Mouse (Mus musculus) midbrain, embryonic 15.5 days (tissue): ENCODE data around the gene Cga. TPM values are rescaled to one million over a fixed set of nuclear protein-coding genes. Genes with fewer than 3 reads are reported as not detected.

Experiments used
- ATAC-seq: fragments of 200-750 bp; cut with Nextera tagmentation; replicated peaks from 2 replicates; pipeline ENCODE4 v1.8.0; 2017; ENCODE audit warnings: moderate TSS enrichment
- H3K27ac ChIP-seq: fragments of 300-500 bp; sonication (generic); 2 replicates; pipeline ENCODE4 v1.5.1; 2015; ENCODE audit warnings: mild to moderate bottlenecking, inconsistent platforms
- H3K27me3 ChIP-seq: fragments of 300-500 bp; sonication (generic); replicated peaks from 2 replicates; pipeline ENCODE4 v1.6.1; 2015; ENCODE audit warnings: inconsistent platforms
- H3K36me3 ChIP-seq: fragments of 300-500 bp; sonication (generic); replicated peaks from 2 replicates; pipeline ENCODE4 v1.6.1; 2015; ENCODE audit warnings: inconsistent platforms
- H3K4me1 ChIP-seq: fragments of 300-500 bp; sonication (generic); 2 replicates; pipeline ENCODE4 v1.6.1; 2015; ENCODE audit warnings: inconsistent platforms
- H3K4me2 ChIP-seq: fragments of 300-500 bp; sonication (generic); 2 replicates; pipeline ENCODE4 v1.6.1; 2015; ENCODE audit warnings: inconsistent platforms, mild to moderate bottlenecking, moderate library complexity
- H3K4me3 ChIP-seq: fragments of 300-500 bp; sonication (generic); 2 replicates; pipeline ENCODE4 v1.5.1; 2015; ENCODE audit warnings: mild to moderate bottlenecking, inconsistent platforms
- H3K9ac ChIP-seq: fragments of 300-500 bp; sonication (generic); 2 replicates; pipeline ENCODE4 v1.6.1; 2015; ENCODE audit warnings: mild to moderate bottlenecking, inconsistent platforms
- H3K9me3 ChIP-seq: fragments of 300-500 bp; sonication (generic); 2 replicates; pipeline ENCODE4 v1.6.1; 2016; ENCODE audit warnings: inconsistent platforms
- WGBS: fragments of 180-500 bp; shearing (Covaris S2); methylation state at CpG from one replicate; pipeline ENCODE4 v1.1.7; 2015; ENCODE audit warnings: mixed read lengths; 5-methylcytosine and 5-hydroxymethylcytosine counted together
- polyA plus RNA-seq: library from polyadenylated mRNA; unstranded; fragments of >200 nt; fragmentation: Nextera tagmentation; extraction: Ambion mirVana; gene quantifications from 2 replicates; pipeline ENCODE4 v1.2.1, GENCODE M21; 2015

Gene Cga
- polyA plus RNA-seq: not detected in 2 replicates

DNA sequence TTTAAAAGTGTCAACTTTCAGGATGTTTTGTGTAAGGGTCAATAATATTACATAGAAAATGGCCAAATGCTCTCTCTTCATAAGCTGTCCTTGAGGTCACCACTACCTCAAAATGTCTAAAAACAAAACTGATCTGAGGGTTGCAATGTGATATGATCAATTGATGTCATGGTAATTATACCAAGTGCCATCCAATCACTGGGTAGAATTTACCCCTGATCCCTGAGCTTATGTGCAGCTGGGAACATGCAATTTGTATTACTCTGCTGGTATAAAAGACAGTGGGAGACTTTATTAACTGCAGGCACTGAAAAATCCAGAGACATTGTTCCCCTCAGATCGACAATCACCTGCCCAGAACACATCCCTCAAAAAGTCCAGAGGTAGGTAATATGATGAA, at the start of gene Cga:
Cga (plus strand) TSS at position 301 of the 400 bp plus-strand sequence.
- Histone ChIP-seq H3K27me3 (peaks cover 13% of the 10 kb centered on the region), H3K9ac (no peak within 1 kb of the TSS), H3K36me3 (no peaks in the 10 kb centered on the region), H3K9me3 (no peaks in the 10 kb centered on the region), H3K4me2 (no peak within 1 kb of the TSS), H3K27ac (no peak within 1 kb of the TSS), H3K4me1 (no peaks in the 10 kb centered on the region), H3K4me3 (no peak within 1 kb of the TSS)
- no peak for ATAC-seq
- 70% methylated on average over 1 of the region's 1 CpGs for WGBS

DNA sequence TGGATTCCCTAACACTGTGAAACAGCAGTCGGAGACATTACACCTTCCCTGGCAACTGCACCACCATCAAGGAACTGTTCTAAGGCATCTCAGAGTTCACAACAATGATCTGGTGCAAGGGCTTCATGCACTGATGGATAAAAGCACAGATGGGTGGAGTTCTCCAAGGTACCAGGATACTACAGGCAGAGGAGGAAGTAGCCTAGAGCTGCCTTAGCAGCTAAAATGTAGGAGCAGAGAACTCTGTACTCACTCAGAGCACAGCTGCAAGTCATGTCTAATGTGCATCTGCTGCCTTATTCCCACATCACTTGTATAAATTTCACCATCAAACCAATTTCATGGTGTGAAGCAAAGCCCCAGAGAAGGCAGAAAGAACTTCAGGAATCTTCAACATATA, 49.7 kb upstream of the Cga start:
- Histone ChIP-seq H3K4me2 (no peak overlapping the region), H3K36me3 (0 out of 2 replicates have a peak, but pooled peaks cover under 1% of the 10 kb centered on the region), H3K27me3 (no peaks in the 10 kb centered on the region), H3K9me3 (no peaks in the 10 kb centered on the region), H3K27ac (no peak overlapping the region), H3K4me3 (no peak overlapping the region), H3K9ac (no peak overlapping the region), H3K4me1 (peaks cover 12% of the 10 kb centered on the region; the same call in 1 of the 2 replicates)
- WGBS: 97% methylated on average over 1 of the region's 1 CpGs
- no peak for ATAC-seq

DNA sequence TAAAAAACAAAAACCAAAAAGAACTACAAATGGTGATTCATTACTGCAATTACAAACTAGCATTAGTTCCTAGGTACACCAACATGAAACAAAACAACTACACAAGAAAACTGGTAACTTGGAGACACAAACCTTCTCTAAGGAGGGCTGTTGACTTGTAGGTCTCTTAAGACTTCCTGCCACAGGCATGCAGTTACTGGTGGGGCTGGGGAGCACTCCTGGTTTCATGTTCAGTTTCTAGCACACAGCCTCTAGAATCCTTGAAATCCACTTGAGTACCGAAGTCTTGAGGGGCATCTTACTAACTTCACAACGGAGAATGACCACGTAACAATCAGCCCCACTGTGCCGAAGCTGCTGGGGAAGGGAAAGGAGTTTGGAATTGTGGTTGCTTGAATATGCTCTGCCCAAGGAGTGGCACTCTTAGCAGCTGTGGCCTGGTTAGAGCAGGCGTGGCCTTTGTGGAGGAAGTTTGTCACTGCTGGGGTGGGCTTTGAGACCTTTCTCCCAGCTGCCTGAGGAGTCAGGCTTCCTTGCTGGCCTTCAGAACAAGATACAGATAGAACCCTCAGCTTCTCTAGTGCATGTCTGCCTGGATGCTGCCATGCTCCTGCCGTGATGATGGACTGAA, 45.8 kb upstream of the Cga start:
- no peak overlapping the region for H3K4me2 ChIP-seq
- H3K4me3 ChIP-seq: no peak overlapping the region
- no peak overlapping the region for H3K27ac ChIP-seq
- peaks cover 4% of the 10 kb centered on the region; the same call in 1 of the 2 replicates for H3K4me1 ChIP-seq
- no peaks in the 10 kb centered on the region for H3K36me3 ChIP-seq
- no peak overlapping the region for H3K9ac ChIP-seq
- H3K9me3 ChIP-seq: no peaks in the 10 kb centered on the region
- no peaks in the 10 kb centered on the region for H3K27me3 ChIP-seq
- WGBS: 96% methylated on average over 6 of the region's 6 CpGs
- ATAC-seq: no peak

DNA sequence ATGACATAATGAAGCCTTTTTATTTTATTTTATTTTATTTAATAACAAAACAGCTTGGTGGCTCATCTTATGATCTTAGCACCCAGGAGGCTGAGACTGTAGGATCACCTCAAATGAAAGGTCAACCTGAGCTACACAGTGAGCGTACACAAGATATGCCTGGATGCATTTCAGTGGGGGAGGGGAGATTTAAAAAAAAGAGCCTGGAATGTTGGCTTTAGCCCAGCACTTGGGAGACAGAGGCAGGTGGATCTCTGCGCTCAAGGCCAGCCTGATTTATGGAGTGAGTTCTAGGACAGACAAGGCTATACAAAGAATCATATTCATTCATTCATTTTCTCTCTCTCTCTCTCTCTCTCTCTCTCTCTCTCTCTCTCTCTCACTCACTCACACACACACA, 43.4 kb upstream of the Cga start:
- Histone ChIP-seq H3K4me2 (no peak overlapping the region), H3K27ac (no peak overlapping the region), H3K4me3 (no peak overlapping the region), H3K9ac (no peak overlapping the region), H3K27me3 (no peaks in the 10 kb centered on the region), H3K4me1 (no peaks in the 10 kb centered on the region), H3K9me3 (no peaks in the 10 kb centered on the region), H3K36me3 (0 out of 2 replicates have a peak, but pooled peaks cover 2% of the 10 kb centered on the region)
- WGBS: 99% methylated on average over 2 of the region's 2 CpGs
- ATAC-seq: no peak

DNA sequence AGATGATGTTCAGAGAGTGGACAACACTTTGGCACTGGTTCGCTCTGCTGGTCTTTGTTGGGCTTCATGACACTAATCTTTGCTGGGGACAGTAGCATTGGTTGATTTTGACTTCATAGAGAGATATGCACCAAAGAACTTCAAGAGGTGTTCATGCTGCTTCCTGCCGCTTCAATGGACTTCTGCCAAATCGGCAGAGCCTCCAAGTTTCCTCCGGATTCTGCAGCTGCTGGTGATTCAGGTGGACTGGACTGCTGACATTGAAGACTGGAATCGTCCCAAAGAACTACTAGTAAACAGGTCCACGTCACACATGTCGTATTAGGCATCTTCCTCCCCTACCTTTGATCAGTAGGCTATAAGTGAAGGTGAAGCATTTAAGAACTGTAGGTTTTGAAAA, 41.5 kb upstream of the Cga start:
- Histone ChIP-seq H3K27me3 (no peaks in the 10 kb centered on the region), H3K27ac (no peak overlapping the region), H3K9me3 (no peaks in the 10 kb centered on the region), H3K4me3 (no peak overlapping the region), H3K4me2 (no peak overlapping the region), H3K9ac (no peak overlapping the region), H3K4me1 (no peaks in the 10 kb centered on the region), H3K36me3 (0 out of 2 replicates have a peak, but pooled peaks cover 2% of the 10 kb centered on the region)
- 92% methylated on average over 7 of the region's 7 CpGs for WGBS
- no peak for ATAC-seq

GRCm38 (mm10) chr4:34855966-34856365, 37.6 kb upstream of the Cga start:
- Histone ChIP-seq H3K4me2 (no peak overlapping the region), H3K9ac (no peak overlapping the region), H3K4me1 (peaks cover 12% of the 10 kb centered on the region; the same call in 1 of the 2 replicates), H3K27ac (no peak overlapping the region), H3K36me3 (0 out of 2 replicates have a peak, but pooled peaks cover 2% of the 10 kb centered on the region), H3K27me3 (no peaks in the 10 kb centered on the region), H3K9me3 (no peaks in the 10 kb centered on the region), H3K4me3 (no peak overlapping the region)
- 16% methylated on average over 1 of the region's 1 CpGs for WGBS
- no peak for ATAC-seq

GRCm38 (mm10) chr4:34858903-34859302, 34.7 kb upstream of the Cga start:
- no peaks in the 10 kb centered on the region for H3K9me3 ChIP-seq
- no peak for ATAC-seq
- no peaks in the 10 kb centered on the region for H3K27me3 ChIP-seq
- H3K36me3 ChIP-seq: 0 out of 2 replicates have a peak, but pooled peaks cover 2% of the 10 kb centered on the region
- peaks cover 12% of the 10 kb centered on the region; the same call in 1 of the 2 replicates for H3K4me1 ChIP-seq
- WGBS: 100% methylated on average over 3 of the region's 3 CpGs
- H3K4me3 ChIP-seq: no peak overlapping the region
- H3K4me2 ChIP-seq: no peak overlapping the region
- no peak overlapping the region for H3K9ac ChIP-seq
- H3K27ac ChIP-seq: no peak overlapping the region

DNA sequence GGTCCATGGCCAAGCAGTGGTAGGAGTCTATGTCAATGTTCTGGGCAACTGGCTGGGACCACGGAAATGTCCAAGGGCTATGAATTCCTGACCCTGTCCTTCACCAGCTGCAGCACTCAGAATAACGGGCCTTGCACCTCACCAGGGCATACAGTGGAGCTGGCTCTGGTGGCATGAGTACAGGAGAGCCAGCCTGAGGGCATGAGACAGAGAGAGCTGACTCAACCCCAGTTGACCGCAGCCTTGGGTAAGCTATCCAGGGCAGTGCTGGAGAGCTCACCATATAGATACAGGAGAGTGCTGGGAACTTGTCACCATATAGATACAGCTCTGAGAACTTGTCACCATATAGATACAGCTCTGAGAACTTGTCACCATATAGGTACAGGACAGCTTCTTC, 34.2 kb upstream of the Cga start:
- Histone ChIP-seq H3K9me3 (no peaks in the 10 kb centered on the region), H3K36me3 (no peaks in the 10 kb centered on the region), H3K27me3 (no peaks in the 10 kb centered on the region), H3K27ac (no peak overlapping the region), H3K9ac (no peak overlapping the region), H3K4me2 (no peak overlapping the region), H3K4me3 (no peak overlapping the region), H3K4me1 (peaks cover 12% of the 10 kb centered on the region; the same call in 1 of the 2 replicates)
- WGBS: 91% methylated on average over 3 of the region's 3 CpGs
- ATAC-seq: 0 out of 2 replicates have a peak, but pooled peaks have one; percentile 25

DNA sequence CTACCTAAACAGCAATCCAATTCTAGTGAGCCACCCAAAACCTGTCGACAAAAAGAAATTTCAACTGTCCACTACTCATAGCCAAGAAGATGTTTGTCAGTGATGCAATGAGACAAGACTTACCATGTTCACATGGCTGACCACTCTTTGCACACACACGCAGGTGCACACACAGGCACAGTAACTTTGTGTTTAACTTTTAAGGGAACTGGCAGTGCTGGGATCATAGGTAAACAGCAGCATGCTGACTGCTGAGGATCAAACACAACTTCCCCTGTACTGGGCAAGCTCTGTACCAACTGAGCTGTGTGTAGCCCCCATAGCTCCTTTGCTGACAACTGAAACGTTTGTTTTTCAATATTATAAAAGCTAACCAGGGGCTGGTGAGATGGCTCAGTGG, 32.1 kb upstream of the Cga start:
- H3K9me3 ChIP-seq: no peaks in the 10 kb centered on the region
- peaks cover 12% of the 10 kb centered on the region; the same call in 1 of the 2 replicates for H3K4me1 ChIP-seq
- H3K9ac ChIP-seq: no peak overlapping the region
- ATAC-seq: no peak
- no peaks in the 10 kb centered on the region for H3K36me3 ChIP-seq
- H3K27ac ChIP-seq: no peak overlapping the region
- 91% methylated on average over 3 of the region's 3 CpGs for WGBS
- no peaks in the 10 kb centered on the region for H3K27me3 ChIP-seq
- no peak overlapping the region for H3K4me3 ChIP-seq
- no peak overlapping the region for H3K4me2 ChIP-seq

DNA sequence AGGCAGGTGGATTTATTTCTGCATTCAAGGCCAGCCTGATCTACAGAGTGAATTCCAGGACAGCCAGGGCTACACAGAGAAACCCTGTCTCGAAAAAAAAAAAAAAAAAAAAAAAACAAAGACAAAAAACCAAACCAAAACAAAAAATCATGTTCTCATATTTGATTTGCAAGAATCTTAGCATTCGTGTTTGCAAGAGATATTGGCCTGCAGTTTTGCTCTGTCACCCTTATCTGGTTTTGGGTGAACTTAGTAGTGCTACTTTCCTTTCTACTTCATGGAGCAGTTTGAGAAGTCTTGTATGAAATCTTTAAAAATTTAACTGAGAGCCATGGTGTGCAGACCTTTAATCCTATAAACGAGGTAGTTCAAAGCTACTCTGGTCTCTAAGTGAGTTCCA, 23.8 kb upstream of the Cga start:
- H3K36me3 ChIP-seq: no peaks in the 10 kb centered on the region
- peaks cover 16% of the 10 kb centered on the region for H3K4me1 ChIP-seq
- H3K4me2 ChIP-seq: no peak overlapping the region
- H3K27ac ChIP-seq: no peak overlapping the region
- H3K9ac ChIP-seq: no peak overlapping the region
- no peak for ATAC-seq
- H3K27me3 ChIP-seq: no peaks in the 10 kb centered on the region
- H3K9me3 ChIP-seq: no peaks in the 10 kb centered on the region
- H3K4me3 ChIP-seq: no peak overlapping the region
- 86% methylated on average over 3 of the region's 3 CpGs for WGBS

DNA sequence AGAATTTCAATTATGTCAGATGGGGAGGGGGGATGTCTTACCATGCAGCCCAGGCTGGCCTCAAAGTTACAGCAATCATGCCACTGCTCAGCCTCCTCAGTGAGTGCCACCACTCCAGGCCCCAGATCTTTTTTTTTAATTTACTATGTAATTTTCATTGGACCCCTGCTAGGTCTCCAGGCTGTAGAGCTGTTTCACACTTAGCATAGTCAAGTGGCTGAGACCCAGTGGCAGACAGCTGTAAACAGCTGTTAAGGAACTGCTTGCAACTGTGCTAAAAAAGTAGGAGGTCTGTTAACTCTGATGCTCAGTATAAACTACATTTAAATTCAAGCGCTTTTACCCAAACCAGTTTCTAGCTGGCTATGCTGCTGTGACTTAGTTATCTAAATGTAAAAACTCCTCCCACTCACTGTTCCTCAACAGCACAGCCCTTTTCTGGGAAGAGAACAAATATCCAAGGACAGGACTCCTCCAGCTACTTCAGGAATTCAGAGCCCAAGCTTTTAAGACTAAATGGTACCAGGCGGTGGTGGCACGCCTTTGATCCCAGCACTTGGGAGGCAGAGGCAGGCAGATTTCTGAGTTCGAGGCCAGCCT, 20.6 kb upstream of the Cga start:
- Histone ChIP-seq H3K4me2 (no peak overlapping the region), H3K9ac (no peak overlapping the region), H3K4me1 (peaks cover 16% of the 10 kb centered on the region), H3K9me3 (no peaks in the 10 kb centered on the region), H3K4me3 (no peak overlapping the region), H3K36me3 (no peaks in the 10 kb centered on the region), H3K27ac (no peak overlapping the region), H3K27me3 (no peaks in the 10 kb centered on the region)
- 94% methylated on average over 4 of the region's 4 CpGs for WGBS
- ATAC-seq: peak; percentile 18; the same call in 1 of the 2 replicates

DNA sequence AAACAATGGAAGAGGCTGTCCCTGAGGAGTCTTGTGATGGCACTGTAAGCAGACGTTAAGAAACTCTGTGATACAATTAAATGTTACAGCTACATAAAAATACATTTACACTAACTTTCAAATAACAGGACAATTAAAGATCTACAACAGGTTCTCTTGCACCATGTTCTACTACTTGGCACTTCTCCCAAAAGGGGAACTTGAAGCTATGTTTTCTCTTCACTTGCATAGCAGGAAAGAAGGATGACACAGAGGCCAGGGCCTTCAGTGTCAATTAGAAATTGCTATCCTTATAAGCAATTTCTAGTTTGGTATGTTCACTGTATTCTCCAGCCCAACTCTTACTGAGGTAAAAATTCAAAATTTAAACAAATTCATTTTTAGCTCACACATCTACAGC, 19.3 kb upstream of the Cga start:
- Histone ChIP-seq H3K36me3 (no peaks in the 10 kb centered on the region), H3K9me3 (no peaks in the 10 kb centered on the region), H3K9ac (no peak overlapping the region), H3K4me3 (no peak overlapping the region), H3K4me2 (no peak overlapping the region), H3K27ac (no peak overlapping the region), H3K27me3 (no peaks in the 10 kb centered on the region), H3K4me1 (peaks cover 13% of the 10 kb centered on the region)
- no peak for ATAC-seq
- WGBS: 71% methylated on average over 1 of the region's 1 CpGs
